ENCODE assay signal across 8 mouse cellular contexts in the genomic region with DNA sequence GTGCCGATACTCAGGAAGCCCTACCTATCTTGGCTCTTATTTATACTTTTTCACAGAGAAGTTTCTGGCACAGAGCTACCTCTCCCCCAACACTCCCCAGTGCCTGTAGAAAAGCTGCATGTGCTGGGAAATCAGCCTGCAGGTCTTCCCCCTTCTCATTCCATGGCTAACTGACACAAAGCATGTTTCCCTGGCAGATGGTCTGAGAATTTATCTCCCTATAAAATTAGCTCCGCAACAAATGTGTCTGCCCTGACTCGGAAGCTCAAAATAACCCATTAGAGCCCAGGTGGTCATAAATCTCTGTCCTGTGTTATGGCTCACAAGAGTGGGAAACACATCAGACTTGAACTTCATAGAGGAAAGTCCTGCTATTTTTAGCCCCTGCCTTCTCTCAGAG.
A peak's percentile ranks its signal among the peaks of the same experiment; 100 is the strongest.
DNase-seq lines count a peak whose midpoint lies in the region; ATAC-seq and TF ChIP-seq lines count a peak whose summit lies in the region.

No protein-coding gene starts in this region.

- H3K27ac ChIP-seq in hindbrain, postnatal 0 days = peak overlapping the region; percentile 93
- peak overlapping the region; percentile 26 for H3K27ac ChIP-seq in stomach, embryonic 16.5 days (ENCODE audit: low read length)

- TF ChIP-seq CTCF in hindbrain, postnatal 0 days (IDR thresholded peaks at IDR 0.05; ENCODE audit: low read depth) = no peak

- 11% methylated on average over 3 of the region's 3 CpGs for WGBS in hindbrain, postnatal 0 days
- 27% methylated on average over 3 of the region's 3 CpGs for WGBS in stomach, embryonic 16.5 days

- H3K4me3 ChIP-seq in hindbrain, postnatal 0 days (ENCODE audit: low read length) = no peak overlapping the region
- H3K4me3 ChIP-seq in stomach, embryonic 16.5 days (replicated peaks; ENCODE audit: low read length) = no peak overlapping the region

- peaks cover 21% of the 10 kb centered on the region for H3K4me1 ChIP-seq in hindbrain, postnatal 0 days (ENCODE audit: insufficient read depth, low read length)
- H3K4me1 ChIP-seq in stomach, embryonic 16.5 days (ENCODE audit: control insufficient read depth, insufficient read depth, low read length) = peaks cover 16% of the 10 kb centered on the region

- peak; percentile 24 for DNase-seq in embryo, embryonic 10 days (ENCODE audit: low spot score)
- no peak for DNase-seq in embryo, embryonic 9.5 days (ENCODE audit: extremely low spot score)
- DNase-seq in right cerebral cortex, adult 18-20 months = peak; percentile 23
- no peak for DNase-seq in right cerebral cortex, postnatal 4 days
- peak; percentile 48 for DNase-seq in hindbrain, postnatal 0 days (ENCODE audit: low spot score)
- DNase-seq in adrenal gland, postnatal 36 days = no peak
- no peak for DNase-seq in spleen, postnatal 14 days (ENCODE audit: low spot score in 2 of 2)

- no peak for ATAC-seq in hindbrain, postnatal 0 days
- peak; percentile 41; the same call in 1 of the 2 replicates for ATAC-seq in stomach, embryonic 16.5 days (ENCODE audit: insufficient read depth, low FRiP score)

- H3K9ac ChIP-seq in hindbrain, postnatal 0 days (replicated peaks; ENCODE audit: low read length) = no peak overlapping the region
- H3K9ac ChIP-seq in stomach, embryonic 16.5 days (ENCODE audit: low read length) = no peak overlapping the region

- no peaks in the 10 kb centered on the region for H3K27me3 ChIP-seq in hindbrain, postnatal 0 days (ENCODE audit: insufficient read depth, low read length)
- H3K27me3 ChIP-seq in stomach, embryonic 16.5 days (ENCODE audit: control insufficient read depth, insufficient read depth, low read length) = no peaks in the 10 kb centered on the region

- no peak overlapping the region for H3K4me2 ChIP-seq in hindbrain, postnatal 0 days (ENCODE audit: low read depth, low read length)
- no peak overlapping the region for H3K4me2 ChIP-seq in stomach, embryonic 16.5 days (ENCODE audit: low read depth, low read length)

- H3K9me3 ChIP-seq in hindbrain, postnatal 0 days (ENCODE audit: low read length) = no peaks in the 10 kb centered on the region
- no peaks in the 10 kb centered on the region for H3K9me3 ChIP-seq in stomach, embryonic 16.5 days (replicated peaks; ENCODE audit: control insufficient read depth, low read length)

- H3K36me3 ChIP-seq in hindbrain, postnatal 0 days (ENCODE audit: insufficient read depth, low read length) = no peaks in the 10 kb centered on the region
- no peaks in the 10 kb centered on the region for H3K36me3 ChIP-seq in stomach, embryonic 16.5 days (ENCODE audit: control insufficient read depth, insufficient read depth, low read length)

Comparison
In these comparisons a context has a peak if more than half of its experiments do, and no peak if none do; other contexts are left out.
1. DNase-seq: peak in embryo, embryonic 10 days (single experiment), right cerebral cortex, adult 18-20 months (single experiment) and hindbrain, postnatal 0 days (single experiment); none in embryo, embryonic 9.5 days (single experiment), right cerebral cortex, postnatal 4 days (single experiment), adrenal gland, postnatal 36 days (0 of 2) and spleen, postnatal 14 days (0 of 2).